23 mouse cellular contexts compared by ENCODE assay signal in the genomic region with DNA sequence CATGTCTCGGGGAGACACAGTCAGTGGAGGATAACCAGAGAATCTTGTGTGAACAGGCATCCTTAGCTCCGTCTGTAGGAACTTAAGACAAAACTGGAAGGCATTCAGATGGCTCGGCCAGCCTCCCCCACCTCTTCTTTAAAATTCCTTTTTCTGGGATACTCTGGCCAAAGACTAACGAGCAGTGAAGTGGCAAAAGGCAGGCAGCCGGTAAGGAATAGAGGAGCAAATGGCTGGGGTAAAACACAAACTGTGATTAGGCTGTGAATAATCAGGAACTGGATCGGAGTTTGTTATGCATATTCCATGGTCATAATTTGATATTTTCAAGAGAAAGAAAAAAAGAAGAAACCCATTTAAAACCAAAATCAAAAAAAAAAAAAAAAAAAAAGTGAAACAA.
DNase-seq lines count a peak whose midpoint lies in the region; ATAC-seq lines count a peak whose summit lies in the region.
"Had no signal": no experiment of that assay in that cellular context is flagged by ENCODE, and none has a peak within 500 bp of the region (broad histone marks: within the 10 kb centered on the region; RNA-seq: fewer than 3 reads in every experiment).

No protein-coding gene starts in this region.

- H3K4me3 ChIP-seq in forebrain, embryonic 14.5 days (ENCODE audit: low read depth, low read length): no peak overlapping the region
- H3K4me3 ChIP-seq in forebrain, embryonic 13.5 days: no peak overlapping the region
- H3K4me3 ChIP-seq in midbrain, embryonic 14.5 days (replicated peaks; ENCODE audit: low read depth, low read length): no peak overlapping the region
- H3K4me3 ChIP-seq in midbrain, embryonic 15.5 days: no peak overlapping the region
- H3K4me3 ChIP-seq: embryonic facial prominence, embryonic 12.5 days; embryonic facial prominence, embryonic 15.5 days; forebrain, embryonic 15.5 days; gastrocnemius, adult 2 months; hindbrain, embryonic 12.5 days; hindbrain, embryonic 15.5 days had no signal

- no peak overlapping the region for H3K4me2 ChIP-seq in forebrain, embryonic 14.5 days (ENCODE audit: low read length)
- H3K4me2 ChIP-seq in forebrain, embryonic 13.5 days: no peak overlapping the region
- no peak overlapping the region for H3K4me2 ChIP-seq in midbrain, embryonic 14.5 days (ENCODE audit: low read length)
- H3K4me2 ChIP-seq in midbrain, embryonic 15.5 days: no peak overlapping the region
- H3K4me2 ChIP-seq: embryonic facial prominence, embryonic 12.5 days; embryonic facial prominence, embryonic 15.5 days; forebrain, embryonic 15.5 days; heart, embryonic 11.5 days; hindbrain, embryonic 12.5 days; hindbrain, embryonic 15.5 days had no signal

- 35% methylated on average over 6 of the region's 6 CpGs for WGBS in forebrain, embryonic 14.5 days
- 36% methylated on average over 6 of the region's 6 CpGs for WGBS in forebrain, embryonic 13.5 days
- WGBS in midbrain, embryonic 14.5 days: 40% methylated on average over 6 of the region's 6 CpGs
- 39% methylated on average over 6 of the region's 6 CpGs for WGBS in midbrain, embryonic 15.5 days

- H3K36me3 ChIP-seq in forebrain, embryonic 14.5 days (ENCODE audit: control insufficient read depth, insufficient read depth, low read length): no peaks in the 10 kb centered on the region
- no peaks in the 10 kb centered on the region for H3K36me3 ChIP-seq in forebrain, embryonic 13.5 days (ENCODE audit: poor library complexity, severe bottlenecking)
- no peaks in the 10 kb centered on the region for H3K36me3 ChIP-seq in midbrain, embryonic 14.5 days (ENCODE audit: control insufficient read depth, insufficient read depth, low read length)
- no peaks in the 10 kb centered on the region for H3K36me3 ChIP-seq in midbrain, embryonic 15.5 days (replicated peaks)
- H3K36me3 ChIP-seq: embryonic facial prominence, embryonic 12.5 days; embryonic facial prominence, embryonic 15.5 days; forebrain, embryonic 15.5 days; hindbrain, embryonic 12.5 days; hindbrain, embryonic 15.5 days had no signal

- H3K9me3 ChIP-seq in forebrain, embryonic 14.5 days (replicated peaks; ENCODE audit: control insufficient read depth, low read length): no peaks in the 10 kb centered on the region
- H3K9me3 ChIP-seq in forebrain, embryonic 13.5 days (replicated peaks): no peaks in the 10 kb centered on the region
- H3K9me3 ChIP-seq in midbrain, embryonic 14.5 days (ENCODE audit: control insufficient read depth, low read length): no peaks in the 10 kb centered on the region
- no peaks in the 10 kb centered on the region for H3K9me3 ChIP-seq in midbrain, embryonic 15.5 days
- H3K9me3 ChIP-seq: embryonic facial prominence, embryonic 12.5 days; embryonic facial prominence, embryonic 15.5 days; forebrain, embryonic 15.5 days; hindbrain, embryonic 12.5 days; hindbrain, embryonic 15.5 days had no signal

- no peak overlapping the region for H3K9ac ChIP-seq in forebrain, embryonic 14.5 days (ENCODE audit: low read length)
- no peak overlapping the region for H3K9ac ChIP-seq in forebrain, embryonic 13.5 days
- no peak overlapping the region for H3K9ac ChIP-seq in midbrain, embryonic 14.5 days (replicated peaks; ENCODE audit: low read length)
- no peak overlapping the region for H3K9ac ChIP-seq in midbrain, embryonic 15.5 days
- H3K9ac ChIP-seq: embryonic facial prominence, embryonic 12.5 days; embryonic facial prominence, embryonic 15.5 days; forebrain, embryonic 15.5 days; hindbrain, embryonic 12.5 days; hindbrain, embryonic 15.5 days had no signal

- H3K27me3 ChIP-seq in forebrain, embryonic 14.5 days (replicated peaks; ENCODE audit: control insufficient read depth, insufficient read depth, low read length): no peaks in the 10 kb centered on the region
- no peaks in the 10 kb centered on the region for H3K27me3 ChIP-seq in forebrain, embryonic 13.5 days
- H3K27me3 ChIP-seq in midbrain, embryonic 14.5 days (ENCODE audit: control insufficient read depth, insufficient read depth, low read length): no peaks in the 10 kb centered on the region
- no peaks in the 10 kb centered on the region for H3K27me3 ChIP-seq in midbrain, embryonic 15.5 days (replicated peaks)
- H3K27me3 ChIP-seq: embryonic facial prominence, embryonic 12.5 days; embryonic facial prominence, embryonic 15.5 days; forebrain, embryonic 15.5 days; hindbrain, embryonic 12.5 days; hindbrain, embryonic 15.5 days; Patski had no signal

- DNase-seq in forebrain, embryonic 14.5 days (ENCODE audit: low spot score): peak; percentile 2
- peak; percentile 3 to 12 for DNase-seq in layer of hippocampus, postnatal 10 days (ENCODE audit: low spot score in 2 of 2)
- no peak for DNase-seq in layer of hippocampus, adult 9-10 months (ENCODE audit: low spot score)
- peak; percentile 1 for DNase-seq in midbrain, embryonic 14.5 days
- peak; percentile 61 for DNase-seq in brain, embryonic 18.5 days (ENCODE audit: low read depth, low spot score)
- DNase-seq in Muller cell, postnatal 12 days (ENCODE audit: inconsistent ontology term): no peak
- DNase-seq: adrenal gland, postnatal 10 days; adrenal gland, postnatal 36 days; cerebellum, adult 18-20 months; cerebellum, adult 9-10 months; cerebellum, postnatal 14 days; gastrocnemius, adult 2 months; gastrocnemius, postnatal 14 days; heart, adult 11 months had no signal

- ATAC-seq in forebrain, embryonic 14.5 days: no peak
- no peak for ATAC-seq in forebrain, embryonic 13.5 days
- no peak for ATAC-seq in midbrain, embryonic 14.5 days (ENCODE audit: low FRiP score, low TSS enrichment)
- ATAC-seq in midbrain, embryonic 15.5 days (replicated peaks): no peak
- ATAC-seq: forebrain, embryonic 15.5 days; Patski had no signal

- H3K4me1 ChIP-seq in forebrain, embryonic 14.5 days (ENCODE audit: control insufficient read depth, insufficient read depth, low read length): no peaks in the 10 kb centered on the region
- no peaks in the 10 kb centered on the region for H3K4me1 ChIP-seq in forebrain, embryonic 13.5 days
- no peaks in the 10 kb centered on the region for H3K4me1 ChIP-seq in midbrain, embryonic 14.5 days (ENCODE audit: control insufficient read depth, insufficient read depth, low read length)
- H3K4me1 ChIP-seq in midbrain, embryonic 15.5 days: no peaks in the 10 kb centered on the region
- H3K4me1 ChIP-seq: embryonic facial prominence, embryonic 12.5 days; embryonic facial prominence, embryonic 15.5 days; forebrain, embryonic 15.5 days; hindbrain, embryonic 12.5 days; hindbrain, embryonic 15.5 days had no signal

- H3K27ac ChIP-seq in forebrain, embryonic 14.5 days (ENCODE audit: low read depth, low read length): no peak overlapping the region
- no peak overlapping the region for H3K27ac ChIP-seq in forebrain, embryonic 13.5 days
- no peak overlapping the region for H3K27ac ChIP-seq in midbrain, embryonic 14.5 days (replicated peaks; ENCODE audit: low read depth, low read length)
- H3K27ac ChIP-seq in midbrain, embryonic 15.5 days: no peak overlapping the region
- H3K27ac ChIP-seq: embryonic facial prominence, embryonic 12.5 days; embryonic facial prominence, embryonic 15.5 days; forebrain, embryonic 15.5 days; gastrocnemius, adult 2 months; hindbrain, embryonic 12.5 days; hindbrain, embryonic 15.5 days had no signal

Comparison
In these comparisons a context has a peak if more than half of its experiments do, and no peak if none do; other contexts are left out.
1. DNase-seq: peak in forebrain, embryonic 14.5 days (single experiment), layer of hippocampus, postnatal 10 days (2 of 2), midbrain, embryonic 14.5 days (single experiment) and brain, embryonic 18.5 days (single experiment); none in layer of hippocampus, adult 9-10 months (single experiment) and Muller cell, postnatal 12 days (single experiment).